Mouse (Mus musculus) erythroblast, embryonic 14.5 days (primary cell): ENCODE measurements around the gene Mmp25. TPM values are rescaled to one million over a fixed set of nuclear protein-coding genes. Genes with fewer than 3 reads are reported as not detected.

Experiments used
- H3K27me3 ChIP-seq: 2 replicates; pipeline ENCODE4 v1.6.1; 2012; ENCODE audit warnings: inconsistent platforms; ENCODE audit not compliant: control insufficient read depth
- H3K36me3 ChIP-seq: 2 replicates; pipeline ENCODE4 v1.6.1; 2012; ENCODE audit warnings: mild to moderate bottlenecking, inconsistent platforms; ENCODE audit not compliant: control insufficient read depth
- H3K4me1 ChIP-seq: 2 replicates; pipeline ENCODE4 v1.6.1; 2012; ENCODE audit warnings: inconsistent platforms; ENCODE audit not compliant: control insufficient read depth
- H3K4me3 ChIP-seq: replicated peaks from 2 replicates; pipeline ENCODE3; 2012; ENCODE audit warnings: moderate library complexity, mild to moderate bottlenecking, inconsistent platforms
- H3K9me3 ChIP-seq: 2 replicates; pipeline ENCODE4 v1.6.1; 2012; ENCODE audit warnings: low read length, inconsistent platforms, mixed read lengths; ENCODE audit not compliant: control insufficient read depth
- GATA1 ChIP-seq: IDR thresholded peaks from 2 replicates; pipeline ENCODE4 v1.6.1; 2012; ENCODE audit warnings: low read length, inconsistent platforms, mixed read lengths
- TAL1 ChIP-seq: IDR thresholded peaks from 3 replicates; pipeline ENCODE4 v1.6.1; 2012; ENCODE audit warnings: low read length, inconsistent platforms, mixed read lengths
- polyA plus RNA-seq: library from polyadenylated mRNA; stranded (reverse); fragments of >175 nt; gene quantifications from 2 replicates; pipeline ENCODE4 v1.2.3, GENCODE M21; 2012

Gene Mmp25
- polyA plus RNA-seq: not detected in 2 replicates

GRCm38 (mm10) chr17:23644613-23645495 is at the start of gene Mmp25:
Gene Mmp25, minus strand, starts transcription at chr17:23645277.
- H3K4me1 ChIP-seq: no peaks in the 10 kb centered on the region
- peaks cover 32% of the 10 kb centered on the region for H3K27me3 ChIP-seq
- no peak within 1 kb of the TSS for H3K4me3 ChIP-seq
- H3K36me3 ChIP-seq: no peaks in the 10 kb centered on the region
- no peak for TF ChIP-seq GATA1
- TF ChIP-seq TAL1: no peak
- no peaks in the 10 kb centered on the region; the same call in 1 of the 2 replicates for H3K9me3 ChIP-seq

- no peak overlapping the region for H3K4me3 ChIP-seq
- H3K27me3 ChIP-seq: peaks cover 45% of the 10 kb centered on the region
- TF ChIP-seq TAL1: no peak
- no peak for TF ChIP-seq GATA1
- no peaks in the 10 kb centered on the region for H3K36me3 ChIP-seq
- H3K9me3 ChIP-seq: no peaks in the 10 kb centered on the region; the same call in 1 of the 2 replicates
- peaks cover 5% of the 10 kb centered on the region for H3K4me1 ChIP-seq
Measured at GRCm38 (mm10) chr17:23694491-23694890, 49.4 kb upstream of the Mmp25 start.

- Histone ChIP-seq H3K27me3 (peaks cover 61% of the 10 kb centered on the region), H3K4me3 (no peak within 1 kb of the TSS), H3K9me3 (no peaks in the 10 kb centered on the region), H3K4me1 (no peaks in the 10 kb centered on the region), H3K36me3 (no peaks in the 10 kb centered on the region)
- TF ChIP-seq GATA1: no peak
- TF ChIP-seq TAL1: no peak
Measured at GRCm38 (mm10) chr17:23683856-23684672, 39.0 kb upstream of the Mmp25 start, which contains the start of gene Cldn9. Gene Cldn9, minus strand, starts transcription at chr17:23684026.

- Histone ChIP-seq H3K4me1 (no peaks in the 10 kb centered on the region), H3K27me3 (peaks cover 69% of the 10 kb centered on the region), H3K9me3 (no peaks in the 10 kb centered on the region), H3K4me3 (no peak overlapping the region), H3K36me3 (no peaks in the 10 kb centered on the region)
- TF ChIP-seq GATA1: no peak
Measured at GRCm38 (mm10) chr17:23683226-23683625, 38.1 kb upstream of the Mmp25 start.

- H3K9me3 ChIP-seq: no peaks in the 10 kb centered on the region
- no peaks in the 10 kb centered on the region for H3K36me3 ChIP-seq
- no peak overlapping the region for H3K4me3 ChIP-seq
- H3K27me3 ChIP-seq: peaks cover 76% of the 10 kb centered on the region
- peaks cover 2% of the 10 kb centered on the region for H3K4me1 ChIP-seq
- no peak for TF ChIP-seq GATA1
- TF ChIP-seq TAL1: no peak
Measured at GRCm38 (mm10) chr17:23682530-23682929, 37.5 kb upstream of the Mmp25 start.

- Histone ChIP-seq H3K27me3 (peaks cover 81% of the 10 kb centered on the region), H3K4me3 (no peak overlapping the region), H3K36me3 (no peaks in the 10 kb centered on the region), H3K4me1 (peaks cover 6% of the 10 kb centered on the region), H3K9me3 (no peaks in the 10 kb centered on the region)
- TF ChIP-seq GATA1 (no peak), TAL1 (no peak)
Measured at GRCm38 (mm10) chr17:23682092-23682491, 37.0 kb upstream of the Mmp25 start.

GRCm38 (mm10) chr17:23681086-23681485 is 36.0 kb upstream of the Mmp25 start:
- H3K4me1 ChIP-seq: peaks cover 16% of the 10 kb centered on the region
- no peak for TF ChIP-seq GATA1
- no peak for TF ChIP-seq TAL1
- H3K36me3 ChIP-seq: no peaks in the 10 kb centered on the region
- H3K9me3 ChIP-seq: no peaks in the 10 kb centered on the region
- H3K4me3 ChIP-seq: no peak overlapping the region
- H3K27me3 ChIP-seq: peaks cover 91% of the 10 kb centered on the region

GRCm38 (mm10) chr17:23680336-23680735 is 35.3 kb upstream of the Mmp25 start:
- no peak for TF ChIP-seq TAL1
- Histone ChIP-seq H3K4me3 (no peak overlapping the region), H3K36me3 (no peaks in the 10 kb centered on the region), H3K9me3 (no peaks in the 10 kb centered on the region), H3K27me3 (peaks cover 97% of the 10 kb centered on the region), H3K4me1 (peaks cover 23% of the 10 kb centered on the region)

GRCm38 (mm10) chr17:23679127-23679835 is 34.2 kb upstream of the Mmp25 start, which contains the start of gene Cldn6:
Gene Cldn6, plus strand, starts transcription at chr17:23679249.
- Histone ChIP-seq H3K36me3 (no peaks in the 10 kb centered on the region), H3K4me3 (no peak within 1 kb of the TSS), H3K4me1 (peaks cover 32% of the 10 kb centered on the region), H3K27me3 (peaks cover 92% of the 10 kb centered on the region), H3K9me3 (no peaks in the 10 kb centered on the region)
- TF ChIP-seq GATA1 (no peak), TAL1 (no peak)
